Mouse (Mus musculus): ENCODE measurements around the gene Olfr690.
"Not testable (repeated sequence)": the region's sequence is repeated elsewhere in the genome, so short reads cannot be mapped to it uniquely, and the experiment has no call there.

The Olfr690 gene

DNA sequence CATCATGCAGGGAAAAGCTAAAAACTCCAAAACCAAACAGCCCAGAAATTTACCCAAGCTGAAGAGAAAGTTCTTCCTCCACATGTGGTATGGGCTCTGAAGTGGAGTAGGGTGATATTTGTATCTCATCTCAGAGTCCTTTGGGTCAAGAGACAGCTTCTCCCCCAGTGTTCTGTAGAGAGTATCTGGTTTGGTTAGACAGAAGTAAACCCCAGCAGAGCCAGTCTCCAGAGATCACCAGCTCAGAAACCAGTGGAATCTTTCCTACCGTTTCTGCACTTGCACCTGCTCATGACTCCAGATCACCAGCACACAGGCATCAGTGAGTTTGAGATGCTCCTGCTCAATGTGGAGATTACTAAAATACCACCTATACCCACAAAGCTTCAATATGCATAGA lies at the start of gene Olfr690:
Gene Olfr690 (minus strand): TSS at position 101 of the 400 bp plus-strand sequence.
- DNase-seq (ENCODE audit: low spot score), result no peak

- DNase-seq (ENCODE audit: low spot score), result no peak
Measured at GRCm38 (mm10) chr7:105380329-105380728, 46.4 kb upstream of the Olfr690 start.

DNA sequence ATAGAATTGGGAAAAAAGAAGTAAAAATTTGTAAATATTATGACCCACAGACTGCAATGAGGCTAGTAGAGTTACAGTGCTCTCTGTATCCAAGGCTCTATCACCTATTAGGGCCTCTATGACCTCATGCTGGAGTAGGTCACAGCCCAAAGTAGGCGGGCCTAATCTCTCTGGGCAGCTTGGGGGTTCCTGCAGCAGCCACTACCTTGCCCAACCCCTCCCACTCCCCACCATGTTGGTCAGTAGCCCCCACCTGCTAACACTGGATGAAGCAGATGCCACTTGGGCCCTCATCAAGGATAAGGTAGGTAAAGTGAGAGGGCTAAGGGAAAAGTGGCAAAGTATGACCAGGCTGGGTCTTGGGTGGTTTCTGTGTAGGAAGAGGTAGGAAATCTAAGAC lies 41.0 kb upstream of the Olfr690 start, which contains the start of gene Gm5901:
Gene Gm5901 (plus strand): TSS at position 173 of the 400 bp plus-strand sequence.
- no peak for DNase-seq (ENCODE audit: low spot score)

GRCm38 (mm10) chr7:105373976-105374375 lies 40.1 kb upstream of the Olfr690 start:
- DNase-seq (ENCODE audit: low spot score), result no peak

DNA sequence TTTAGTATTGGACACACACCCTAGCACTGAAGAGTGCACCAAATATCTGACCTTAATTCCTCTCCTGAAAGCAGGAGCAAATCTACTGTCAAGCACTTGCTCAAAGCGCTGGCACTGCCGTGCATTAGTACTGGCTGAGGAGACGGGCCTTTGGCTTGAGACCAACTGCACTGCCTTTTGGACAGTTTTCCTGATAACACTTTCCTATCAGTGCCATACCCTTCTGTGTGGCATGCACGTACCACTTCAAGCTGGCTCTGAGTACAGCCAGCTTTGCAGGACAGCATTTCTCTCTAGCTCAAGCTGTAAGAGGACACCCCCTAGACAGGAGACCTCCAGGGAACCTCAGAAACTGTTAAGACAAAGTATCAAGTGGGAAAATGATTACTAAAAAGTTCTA lies 39.6 kb upstream of the Olfr690 start:
- DNase-seq (ENCODE audit: low spot score), result peak; percentile 43

- no peak for DNase-seq (ENCODE audit: low spot score)
Measured at GRCm38 (mm10) chr7:105372912-105373311, 39.0 kb upstream of the Olfr690 start.

DNA sequence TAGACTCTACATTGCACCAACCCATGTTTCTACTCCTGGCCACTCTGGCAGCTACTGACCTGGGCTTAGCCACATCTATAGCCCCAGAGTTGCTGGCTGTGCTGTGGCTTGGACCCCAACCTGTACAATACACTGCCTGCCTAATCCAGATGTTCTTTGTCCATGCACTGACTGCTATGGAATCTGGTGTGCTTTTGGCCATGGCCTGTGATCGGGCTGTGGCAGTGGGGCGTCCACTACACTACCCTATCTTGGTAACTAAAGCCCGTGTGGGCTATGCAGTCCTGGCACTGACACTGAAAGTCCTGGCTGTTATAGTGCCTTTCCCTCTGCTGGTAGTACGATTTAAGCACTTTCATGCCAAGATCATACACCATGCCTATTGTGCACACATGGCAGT lies 34.6 kb upstream of the Olfr690 start:
- no peak for DNase-seq (ENCODE audit: low spot score)

GRCm38 (mm10) chr7:105367930-105368329 lies 34.0 kb upstream of the Olfr690 start, which contains the start of gene Olfr692:
Gene Olfr692 (plus strand): TSS chr7:105368230.
- no peak for DNase-seq (ENCODE audit: low spot score)

DNA sequence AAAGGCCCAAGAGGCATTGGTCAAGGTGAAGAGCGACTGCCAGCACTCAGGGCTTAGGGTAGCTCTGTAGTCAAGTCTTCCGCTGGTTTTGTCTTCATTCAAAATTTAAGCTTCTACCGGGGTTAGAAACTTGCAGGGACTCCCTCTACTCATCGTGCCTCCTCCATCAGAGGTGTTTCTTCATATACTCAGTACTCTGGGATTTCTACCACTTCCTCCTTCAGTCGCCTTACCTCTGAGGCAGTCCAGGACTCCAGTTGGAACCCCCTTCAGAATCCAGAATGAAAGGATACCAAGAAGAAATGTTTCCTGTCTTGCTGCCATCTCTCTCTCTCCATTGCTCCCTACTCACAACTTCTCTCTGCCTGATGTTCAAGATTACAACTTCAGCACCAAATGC lies 33.4 kb upstream of the Olfr690 start:
- DNase-seq (ENCODE audit: low spot score), result no peak

DNA sequence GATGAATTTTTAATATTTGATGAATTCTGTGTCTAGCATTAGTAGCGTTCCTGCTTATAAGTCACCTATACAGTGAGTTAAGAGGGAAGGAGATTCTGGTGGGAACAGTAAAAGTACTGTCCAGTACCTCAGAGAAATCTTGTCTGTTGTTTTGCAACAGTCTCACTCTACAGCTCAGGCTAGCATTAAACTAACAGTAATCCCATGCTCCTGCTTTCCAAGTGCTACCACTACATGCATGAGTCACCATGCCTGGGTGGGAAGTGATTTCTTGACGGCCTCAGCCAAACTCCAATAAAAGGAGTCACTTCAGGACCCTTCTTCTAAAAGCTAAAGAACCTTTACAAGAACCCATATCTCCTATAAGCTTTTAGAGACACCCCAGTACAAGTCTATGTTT lies 27.8 kb upstream of the Olfr690 start:
- DNase-seq (ENCODE audit: low spot score), result no peak

GRCm38 (mm10) chr7:105356487-105356886 lies 22.6 kb upstream of the Olfr690 start:
- DNase-seq (ENCODE audit: low spot score), result not testable (repeated sequence)

GRCm38 (mm10) chr7:105356064-105356463 lies 22.2 kb upstream of the Olfr690 start:
- DNase-seq (ENCODE audit: low spot score), result not testable (repeated sequence)

DNA sequence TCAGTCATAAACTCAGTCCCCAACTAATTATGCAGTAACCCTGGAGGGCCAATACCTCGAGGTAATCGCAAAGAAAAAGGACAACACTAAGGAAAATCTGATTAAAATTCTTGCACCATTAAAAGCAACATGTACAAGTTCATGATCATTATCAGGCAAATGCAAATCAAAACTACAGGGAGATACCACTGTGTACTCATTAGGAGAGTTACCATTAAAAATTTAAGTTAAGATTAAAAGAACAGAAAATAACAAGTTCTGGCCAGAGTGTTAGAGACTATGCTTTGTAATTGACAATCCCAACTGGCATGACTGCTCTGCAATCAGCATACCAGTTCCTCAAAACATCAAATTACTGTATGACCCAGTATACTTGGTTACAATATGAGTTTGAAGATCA lies 8.8 kb upstream of the Olfr690 start:
- no peak for DNase-seq (ENCODE audit: low spot score)

DNA sequence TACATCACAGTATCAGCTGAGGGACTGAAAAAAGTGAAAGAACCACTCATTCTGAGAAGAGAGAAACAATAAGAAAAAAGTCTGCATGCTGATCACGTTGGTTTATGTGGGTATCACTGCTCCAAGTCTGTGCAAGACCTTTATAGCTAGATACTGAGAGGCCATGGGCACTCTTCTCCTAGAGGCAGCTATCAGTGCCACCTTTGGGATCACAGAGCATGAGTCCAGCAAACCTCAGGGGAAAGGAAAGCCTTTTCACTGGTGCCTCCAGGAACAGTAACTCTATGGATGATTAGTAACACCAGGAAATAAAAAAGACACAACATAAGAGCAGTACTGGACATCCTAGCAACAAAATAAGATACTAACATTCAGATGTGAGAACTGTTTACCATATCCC lies 8.3 kb upstream of the Olfr690 start, which contains the start of gene Olfr691:
Gene Olfr691 (minus strand): TSS at position 101 of the 400 bp plus-strand sequence.
- no peak for DNase-seq (ENCODE audit: low spot score)

- no peak for DNase-seq (ENCODE audit: low spot score)
Measured at GRCm38 (mm10) chr7:105325302-105325701, 8.6 kb downstream of the Olfr690 start.

GRCm38 (mm10) chr7:105310865-105311264 lies 23.0 kb downstream of the Olfr690 start, which contains the start of gene Olfr689:
Gene Olfr689 (plus strand): TSS chr7:105311165.
- DNase-seq (ENCODE audit: low spot score), result no peak

DNA sequence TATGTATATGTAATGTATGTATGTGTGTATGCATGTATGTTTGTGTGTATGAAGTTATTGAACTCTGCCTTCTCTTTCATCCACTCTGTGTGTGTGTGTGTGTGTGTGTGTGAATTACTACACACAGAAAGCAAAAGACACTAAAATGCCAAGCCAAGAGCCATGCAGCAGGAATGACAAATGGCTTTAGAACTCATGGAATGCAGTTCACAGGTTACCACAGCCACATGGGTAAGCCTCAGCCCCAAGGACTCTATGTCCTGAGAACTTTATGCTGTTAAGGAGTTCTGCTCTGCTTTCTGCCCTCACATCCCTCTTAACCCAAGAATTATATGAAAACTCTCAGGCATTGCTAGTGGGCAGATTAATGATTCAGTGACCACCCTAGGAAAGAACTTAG lies 43.9 kb downstream of the Olfr690 start:
- DNase-seq (ENCODE audit: low spot score), result no peak

GRCm38 (mm10) chr7:105287795-105288194 lies 46.1 kb downstream of the Olfr690 start, which contains the start of gene Olfr688:
Gene Olfr688 (plus strand): TSS chr7:105288095.
- DNase-seq (ENCODE audit: low spot score), result no peak
